Mouse (Mus musculus): ENCODE results near the gene Aldh5a1. TPM values are rescaled to one million over a fixed set of nuclear protein-coding genes. Genes with fewer than 3 reads are reported as not detected.

Aldh5a1 gene
- polyA plus RNA-seq, 1 experiment from 2014 or later: 8.9 TPM

Other genes starting within 250 kb of the Aldh5a1 start
- not detected in 2 replicates for gene Armh2, start 196.4 kb downstream of the Aldh5a1 start, polyA plus RNA-seq (2015; fragmentation: Nextera tagmentation; extraction: Ambion mirVana)
- 26.3 and 26.7 TPM in 2 replicates for gene Gmnn, start 175.7 kb downstream of the Aldh5a1 start, polyA plus RNA-seq (2015; fragmentation: Nextera tagmentation; extraction: Ambion mirVana)
- 20.7 and 21.4 TPM in 2 replicates for gene BC005537, start 136.0 kb downstream of the Aldh5a1 start, polyA plus RNA-seq (2015; fragmentation: Nextera tagmentation; extraction: Ambion mirVana)
- 49.3 and 50.1 TPM in 2 replicates for gene Acot13, start 106.1 kb downstream of the Aldh5a1 start, polyA plus RNA-seq (2015; fragmentation: Nextera tagmentation; extraction: Ambion mirVana)
- 40.1 and 45.2 TPM in 2 replicates for gene Tdp2, start 106.0 kb downstream of the Aldh5a1 start, polyA plus RNA-seq (2015; fragmentation: Nextera tagmentation; extraction: Ambion mirVana)
- gene D130043K22Rik, start 92.5 kb downstream of the Aldh5a1 start, polyA plus RNA-seq (2015; fragmentation: Nextera tagmentation; extraction: Ambion mirVana): 4.4 and 5.4 TPM in 2 replicates
- 1.9 and 2.1 TPM in 2 replicates for gene Gpld1, start 5.5 kb upstream of the Aldh5a1 start, polyA plus RNA-seq (2015; fragmentation: Nextera tagmentation; extraction: Ambion mirVana)
- 15.6 and 16.7 TPM in 2 replicates for gene Mrs2, start 82.7 kb upstream of the Aldh5a1 start, polyA plus RNA-seq (2015; fragmentation: Nextera tagmentation; extraction: Ambion mirVana)
- gene Dcdc2a, start 118.3 kb upstream of the Aldh5a1 start, polyA plus RNA-seq (2015; fragmentation: Nextera tagmentation; extraction: Ambion mirVana): 0.82 and 1.8 TPM in 2 replicates